Mouse (Mus musculus) yolk sac, embryonic 10.5 days (tissue): ENCODE measurements around the gene Tenm4.

Experiments
- DNase-seq: peaks from one replicate; pipeline ENCODE4 v3.0.0-alpha.2; 2017; ENCODE audit warnings: low spot score

The Tenm4 gene

GRCm38 (mm10) chr7:96734315-96735058 is 563.4 kb downstream of the Tenm4 start:
- DNase-seq: no peak

DNA sequence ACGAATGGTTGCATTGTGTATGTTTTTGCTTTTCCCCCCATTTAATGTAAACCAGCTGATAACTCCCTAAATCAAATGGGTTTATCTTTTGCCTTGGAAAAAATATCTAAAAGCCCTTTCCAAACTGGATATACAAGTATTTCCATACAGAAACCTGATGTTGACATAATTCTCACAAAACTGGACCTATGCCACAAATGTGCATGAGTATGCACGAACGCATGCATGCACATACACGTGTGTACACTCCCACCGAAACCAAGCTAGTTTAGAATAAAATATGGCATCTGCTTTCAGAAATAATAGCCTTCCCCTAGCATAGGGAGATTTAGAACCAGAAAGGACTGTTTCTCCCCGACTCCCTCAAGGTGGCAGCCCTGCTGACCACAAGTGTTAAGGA is 569.6 kb downstream of the Tenm4 start:
- no peak for DNase-seq

- DNase-seq: no peak
Measured at GRCm38 (mm10) chr7:96742221-96742620, 571.2 kb downstream of the Tenm4 start.

GRCm38 (mm10) chr7:96745956-96746355 is 574.9 kb downstream of the Tenm4 start:
- no peak for DNase-seq

- no peak for DNase-seq
Measured at GRCm38 (mm10) chr7:96746706-96747105, 575.7 kb downstream of the Tenm4 start.

DNA sequence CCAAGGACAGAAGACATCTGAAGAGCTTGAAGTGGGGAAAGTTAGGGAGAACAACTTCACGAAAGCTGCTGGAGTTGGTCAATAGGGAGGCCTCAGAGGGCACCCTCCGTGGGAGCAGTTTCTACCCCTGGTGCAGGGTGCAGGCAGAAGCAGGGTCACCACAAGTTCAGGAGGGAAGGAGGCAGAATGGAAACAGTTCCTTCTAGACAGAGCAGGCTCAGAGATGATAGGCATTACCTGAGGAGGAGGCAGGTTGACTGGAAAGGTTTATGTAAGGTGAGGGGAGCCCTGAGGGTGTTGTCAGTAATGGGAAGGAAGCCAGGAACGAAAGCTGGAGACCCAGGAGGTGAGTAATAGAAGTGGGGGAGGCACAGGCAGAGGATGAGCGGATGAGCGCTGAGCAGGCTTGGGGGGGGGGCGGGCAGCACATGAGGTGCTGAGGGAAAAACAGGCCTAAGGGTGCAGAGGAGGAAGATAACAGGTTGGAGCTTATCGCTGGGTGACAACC is 577.5 kb downstream of the Tenm4 start:
- no peak for DNase-seq

DNA sequence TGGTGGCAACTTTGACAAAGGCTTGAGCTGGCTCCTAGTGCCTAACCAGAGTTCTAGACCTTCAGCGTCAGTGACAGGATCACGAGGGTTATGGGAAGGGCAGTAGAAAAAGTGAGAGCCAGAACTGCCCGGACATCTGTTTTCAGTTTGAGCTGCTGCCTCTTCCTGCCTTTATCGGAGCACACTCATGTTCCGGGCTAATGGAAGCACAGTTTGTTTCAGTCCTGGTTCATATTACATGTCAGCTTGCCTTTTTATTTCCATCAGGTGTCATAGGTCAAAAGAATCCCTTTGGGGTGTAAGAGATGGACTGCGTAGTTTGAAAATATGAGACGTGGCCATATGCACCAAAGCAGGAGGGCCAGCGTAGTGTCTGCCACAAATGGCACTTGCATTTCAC is 578.7 kb downstream of the Tenm4 start:
- peak; percentile 15 for DNase-seq

DNA sequence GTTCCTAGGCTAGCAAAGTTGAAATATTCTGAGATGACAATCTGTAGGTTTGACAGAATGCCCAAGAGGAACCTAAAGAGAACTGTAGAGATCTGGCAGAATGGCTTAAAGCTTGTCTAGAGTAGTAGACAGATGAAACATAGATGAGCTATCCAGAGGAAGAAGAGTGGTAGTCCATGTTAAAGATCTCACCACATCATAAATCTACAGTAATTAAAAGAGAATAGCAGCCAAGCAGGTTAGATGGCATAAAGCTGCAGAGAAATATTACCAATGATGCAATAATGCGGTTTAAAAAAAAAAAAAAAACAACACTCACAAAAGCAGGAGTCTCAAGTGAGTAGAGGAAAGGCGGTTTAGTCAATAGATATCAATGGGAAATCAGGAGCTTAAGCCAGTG is 580.2 kb downstream of the Tenm4 start:
- no peak for DNase-seq

- DNase-seq: no peak
Measured at GRCm38 (mm10) chr7:96752776-96753175, 581.7 kb downstream of the Tenm4 start.

- no peak for DNase-seq
Measured at GRCm38 (mm10) chr7:96753335-96754095, 582.5 kb downstream of the Tenm4 start.

GRCm38 (mm10) chr7:96754175-96754574 is 583.1 kb downstream of the Tenm4 start:
- no peak for DNase-seq

DNA sequence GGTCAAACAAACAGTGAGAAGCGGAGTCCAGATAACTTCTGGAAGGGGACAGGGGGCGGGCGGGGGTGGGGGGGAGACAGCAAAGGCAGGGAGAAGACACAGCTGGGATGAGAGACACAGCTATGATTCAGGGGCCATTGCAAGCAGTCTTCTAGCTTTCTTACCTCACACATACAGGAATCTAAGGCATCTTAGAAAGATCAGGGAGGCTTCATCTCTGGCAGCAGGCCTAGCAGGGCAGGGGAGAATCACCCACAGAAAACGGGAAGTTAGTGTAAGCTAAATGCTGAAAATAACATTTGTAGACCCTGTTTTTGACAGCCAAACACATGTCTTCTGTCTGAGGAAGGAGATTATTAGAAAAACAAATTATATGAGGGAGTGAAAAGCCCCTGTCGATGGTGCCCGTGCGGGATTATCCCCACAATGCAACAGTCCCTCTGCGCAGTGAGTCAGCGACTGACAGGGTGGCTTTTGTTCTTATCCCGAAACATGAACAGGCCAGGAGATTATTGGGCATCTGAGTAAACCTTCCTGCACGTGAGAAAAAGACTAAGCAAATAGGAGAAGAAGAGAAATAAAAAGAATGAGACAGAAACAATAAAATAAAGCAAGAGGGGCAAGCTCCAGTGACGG is 584.5 kb downstream of the Tenm4 start:
- DNase-seq: no peak

DNA sequence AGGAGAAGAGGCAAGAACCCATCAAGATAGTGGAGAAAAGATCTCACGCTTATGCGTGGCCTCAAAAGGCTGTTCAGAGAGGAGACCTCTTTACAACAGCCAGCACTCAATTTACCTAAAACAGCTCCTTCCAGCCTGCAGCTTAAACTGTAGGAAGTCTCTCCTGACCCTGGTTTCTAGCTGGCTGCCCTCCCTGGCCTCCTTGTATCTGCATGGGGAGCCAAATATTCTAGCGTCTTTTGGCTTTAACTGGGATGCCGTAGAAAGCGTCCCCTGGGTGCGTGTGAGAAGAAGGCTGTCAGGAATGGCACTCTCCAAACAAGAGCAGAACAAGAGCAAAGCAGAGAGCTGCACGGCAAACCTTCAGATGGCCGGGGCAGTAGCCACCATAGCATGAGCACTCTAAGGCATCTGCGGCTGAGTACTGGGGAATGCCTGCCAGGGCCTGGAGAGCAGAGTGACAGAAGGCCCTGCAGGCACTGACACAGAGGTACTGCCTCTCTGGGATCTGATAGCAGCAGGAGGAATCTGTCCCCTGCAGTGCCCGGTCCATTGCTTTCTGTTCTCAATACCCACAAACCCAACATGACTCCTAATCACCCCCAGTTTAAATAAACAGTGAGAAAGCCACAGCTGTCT is 585.2 kb downstream of the Tenm4 start:
- DNase-seq: no peak

DNA sequence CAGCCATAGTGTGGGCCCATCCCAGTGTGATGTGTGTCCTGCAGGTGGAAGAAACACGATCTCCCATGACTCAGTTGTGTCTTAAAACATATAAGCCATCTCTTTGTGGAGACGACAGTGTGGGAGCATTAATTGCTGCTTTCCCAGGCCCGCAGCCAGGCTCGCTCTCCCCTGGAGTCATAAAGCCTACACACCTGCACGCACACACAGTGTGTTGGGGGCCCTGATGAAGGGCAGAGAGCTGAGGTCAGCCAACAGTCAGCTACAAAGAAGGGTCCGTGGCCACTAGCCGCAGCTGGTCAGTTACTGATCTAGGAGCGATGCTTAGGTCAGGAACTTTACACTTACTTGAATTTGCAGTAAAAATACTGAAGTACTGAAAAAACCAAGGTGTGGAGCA is 586.0 kb downstream of the Tenm4 start:
- no peak for DNase-seq

DNA sequence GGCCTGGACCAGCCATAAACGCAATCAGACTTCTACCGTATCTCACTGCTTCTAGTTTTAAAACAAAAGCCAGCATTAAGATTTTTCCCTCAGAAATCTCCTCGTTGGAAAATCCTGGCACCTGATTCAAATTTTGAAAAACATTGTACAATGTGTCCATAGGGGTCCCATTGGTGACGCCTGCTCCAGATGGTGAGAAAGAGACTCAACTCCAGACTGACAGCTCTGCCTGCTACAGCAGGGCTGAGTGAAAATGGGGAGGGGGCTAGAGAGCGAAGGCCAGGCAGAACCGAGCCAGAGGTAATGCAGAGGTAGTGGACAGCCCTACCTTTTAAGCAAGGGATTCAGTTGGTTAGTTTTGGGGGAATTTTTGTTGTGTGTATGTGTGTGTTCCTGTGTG is 589.2 kb downstream of the Tenm4 start:
- DNase-seq: no peak

DNA sequence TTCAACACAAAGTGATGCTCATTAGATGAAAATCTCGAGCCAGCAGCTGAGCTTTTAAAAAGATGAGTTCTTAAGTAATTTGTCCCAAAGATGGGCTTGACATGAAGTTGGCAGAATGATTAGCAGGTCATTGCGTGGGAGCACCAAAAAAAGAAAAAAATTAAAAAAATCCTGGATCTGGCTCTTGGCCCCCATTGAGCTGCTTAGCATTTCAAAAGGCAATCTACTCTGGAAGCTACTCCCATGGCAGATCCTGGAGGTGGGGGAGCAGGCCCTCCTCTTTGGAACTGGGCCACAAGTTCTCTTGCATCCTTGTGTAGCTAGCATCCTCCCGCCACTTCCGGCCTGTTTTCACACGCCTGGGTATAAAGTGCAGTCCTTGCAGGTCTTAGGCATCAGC is 590.1 kb downstream of the Tenm4 start:
- DNase-seq: no peak

GRCm38 (mm10) chr7:96765321-96765960 is 594.4 kb downstream of the Tenm4 start:
- no peak for DNase-seq

- DNase-seq: no peak
Measured at GRCm38 (mm10) chr7:96767090-96767489, 596.0 kb downstream of the Tenm4 start.

- no peak for DNase-seq
Measured at GRCm38 (mm10) chr7:96768718-96769117, 597.7 kb downstream of the Tenm4 start.

DNA sequence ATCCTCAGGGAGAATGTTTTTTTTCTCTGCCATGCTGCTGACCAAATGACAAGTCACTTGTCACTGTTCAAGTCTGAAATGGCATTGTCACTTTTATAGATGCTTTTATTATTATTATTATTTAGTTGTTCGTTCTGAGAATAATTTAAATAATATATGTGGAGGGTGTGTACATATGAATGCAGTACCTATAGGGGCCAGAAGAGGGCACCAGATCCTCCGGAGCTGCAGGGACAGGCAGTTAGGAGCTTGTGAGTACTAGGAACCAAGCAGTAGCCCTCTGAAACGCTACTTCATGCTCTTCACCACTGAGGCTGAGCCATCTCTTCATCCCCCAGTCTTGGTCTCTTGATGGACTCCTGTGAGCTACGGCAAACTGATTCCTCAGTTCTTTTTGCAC is 598.7 kb downstream of the Tenm4 start:
- DNase-seq: no peak

- no peak for DNase-seq
Measured at GRCm38 (mm10) chr7:96772966-96773365, 601.9 kb downstream of the Tenm4 start.
